Mouse (Mus musculus): ENCODE measurements at regions not wholly inside any gene's neighbourhood (a gene's known extent, or its start where the extent isn't known, plus 50 kb on each side); places are given as distances from the start of the nearest gene placed in this dataset.

GRCm38 (mm10) chr10:83906751-83907150 lies 184.1 kb downstream of the 1500009L16Rik start:
- H3K9me3 ChIP-seq = no peaks in the 10 kb centered on the region
- DNase-seq (ENCODE audit: low spot score) = no peak
- H3K27me3 ChIP-seq (replicated peaks; ENCODE audit: low read depth, poor library complexity, severe bottlenecking) = no peaks in the 10 kb centered on the region
- no peak overlapping the region for H3K4me3 ChIP-seq
- H3K27ac ChIP-seq (replicated peaks) = no peak overlapping the region
- no peaks in the 10 kb centered on the region for H3K36me3 ChIP-seq (replicated peaks)
- H3K4me1 ChIP-seq = peaks cover 16% of the 10 kb centered on the region
- 46% methylated on average over 8 of the region's 8 CpGs for WGBS

GRCm38 (mm10) chr10:83910649-83911370 lies 188.1 kb downstream of the 1500009L16Rik start:
- H3K4me3 ChIP-seq = no peak overlapping the region
- no peaks in the 10 kb centered on the region for H3K27me3 ChIP-seq (replicated peaks; ENCODE audit: low read depth, poor library complexity, severe bottlenecking)
- 90% methylated on average over 10 of the region's 10 CpGs for WGBS
- no peaks in the 10 kb centered on the region for H3K36me3 ChIP-seq (replicated peaks)
- no peaks in the 10 kb centered on the region for H3K9me3 ChIP-seq
- H3K4me1 ChIP-seq = peaks cover 34% of the 10 kb centered on the region
- no peak overlapping the region for H3K27ac ChIP-seq (replicated peaks)
- DNase-seq (ENCODE audit: low spot score) = no peak

GRCm38 (mm10) chr10:83914401-83915132 lies 191.9 kb downstream of the 1500009L16Rik start:
- Histone ChIP-seq H3K27me3 (replicated peaks; ENCODE audit: low read depth, poor library complexity, severe bottlenecking) (no peaks in the 10 kb centered on the region), H3K36me3 (replicated peaks) (no peaks in the 10 kb centered on the region), H3K9me3 (no peaks in the 10 kb centered on the region), H3K4me3 (no peak overlapping the region), H3K4me1 (peaks cover 44% of the 10 kb centered on the region), H3K27ac (replicated peaks) (peak overlapping the region; percentile 76)
- DNase-seq (ENCODE audit: low spot score) = peak; percentile 44
- 51% methylated on average over 12 of the region's 12 CpGs for WGBS

- Histone ChIP-seq H3K4me3 (no peak overlapping the region), H3K27me3 (replicated peaks; ENCODE audit: low read depth, poor library complexity, severe bottlenecking) (no peaks in the 10 kb centered on the region), H3K36me3 (replicated peaks) (no peaks in the 10 kb centered on the region), H3K9me3 (no peaks in the 10 kb centered on the region), H3K27ac (replicated peaks) (peak overlapping the region; percentile 76), H3K4me1 (peaks cover 41% of the 10 kb centered on the region)
- WGBS = 54% methylated on average over 9 of the region's 9 CpGs
- no peak for DNase-seq (ENCODE audit: low spot score)
These were observed 192.6 kb downstream of the 1500009L16Rik start for GRCm38 (mm10) chr10:83915133-83915730.

- no peaks in the 10 kb centered on the region for H3K36me3 ChIP-seq (replicated peaks)
- no peak overlapping the region for H3K27ac ChIP-seq (replicated peaks)
- no peaks in the 10 kb centered on the region for H3K27me3 ChIP-seq (replicated peaks; ENCODE audit: low read depth, poor library complexity, severe bottlenecking)
- no peak for DNase-seq (ENCODE audit: low spot score)
- no peak overlapping the region for H3K4me3 ChIP-seq
- H3K4me1 ChIP-seq = peaks cover 4% of the 10 kb centered on the region; the same call in 1 of the 2 replicates
- 79% methylated on average over 4 of the region's 4 CpGs for whole genome bisulfite sequencing
- no peaks in the 10 kb centered on the region for H3K9me3 ChIP-seq
These were observed 204.3 kb downstream of the 1500009L16Rik start for GRCm38 (mm10) chr10:83926990-83927389.

- WGBS = 90% methylated on average over 2 of the region's 2 CpGs
- Histone ChIP-seq H3K27me3 (replicated peaks; ENCODE audit: low read depth, poor library complexity, severe bottlenecking) (no peaks in the 10 kb centered on the region), H3K36me3 (replicated peaks) (no peaks in the 10 kb centered on the region), H3K4me3 (no peak overlapping the region), H3K27ac (replicated peaks) (no peak overlapping the region), H3K4me1 (peaks cover 4% of the 10 kb centered on the region; the same call in 1 of the 2 replicates), H3K9me3 (no peaks in the 10 kb centered on the region)
- DNase-seq (ENCODE audit: low spot score) = no peak
These were observed 204.9 kb downstream of the 1500009L16Rik start for GRCm38 (mm10) chr10:83927554-83927953.

GRCm38 (mm10) chr10:83931758-83932157 lies 209.1 kb downstream of the 1500009L16Rik start:
- H3K27ac ChIP-seq (replicated peaks) = no peak overlapping the region
- 83% methylated on average over 3 of the region's 3 CpGs for WGBS
- H3K9me3 ChIP-seq = no peaks in the 10 kb centered on the region
- H3K27me3 ChIP-seq (replicated peaks; ENCODE audit: low read depth, poor library complexity, severe bottlenecking) = no peaks in the 10 kb centered on the region
- H3K4me3 ChIP-seq = no peak overlapping the region
- peaks cover 7% of the 10 kb centered on the region for H3K4me1 ChIP-seq
- H3K36me3 ChIP-seq (replicated peaks) = no peaks in the 10 kb centered on the region
- no peak for DNase-seq (ENCODE audit: low spot score)

- DNase-seq (ENCODE audit: low spot score) = no peak
- H3K27me3 ChIP-seq (replicated peaks; ENCODE audit: low read depth, poor library complexity, severe bottlenecking) = no peaks in the 10 kb centered on the region
- no peaks in the 10 kb centered on the region for H3K9me3 ChIP-seq
- H3K4me1 ChIP-seq = peaks cover 11% of the 10 kb centered on the region
- no peaks in the 10 kb centered on the region for H3K36me3 ChIP-seq (replicated peaks)
- WGBS = 87% methylated on average over 7 of the region's 7 CpGs
- H3K27ac ChIP-seq (replicated peaks) = no peak overlapping the region
- no peak overlapping the region for H3K4me3 ChIP-seq
These were observed 210.5 kb downstream of the 1500009L16Rik start for GRCm38 (mm10) chr10:83933201-83933600.

GRCm38 (mm10) chr10:83934498-83934897 lies 211.8 kb downstream of the 1500009L16Rik start:
- H3K27ac ChIP-seq (replicated peaks) = no peak overlapping the region
- H3K4me1 ChIP-seq = peaks cover 11% of the 10 kb centered on the region
- H3K27me3 ChIP-seq (replicated peaks; ENCODE audit: low read depth, poor library complexity, severe bottlenecking) = no peaks in the 10 kb centered on the region
- no peak overlapping the region for H3K4me3 ChIP-seq
- H3K36me3 ChIP-seq (replicated peaks) = no peaks in the 10 kb centered on the region
- no peaks in the 10 kb centered on the region for H3K9me3 ChIP-seq
- WGBS = 73% methylated on average over 3 of the region's 3 CpGs
- no peak for DNase-seq (ENCODE audit: low spot score)

- no peaks in the 10 kb centered on the region for H3K36me3 ChIP-seq (replicated peaks)
- peaks cover 14% of the 10 kb centered on the region for H3K4me1 ChIP-seq
- no peaks in the 10 kb centered on the region for H3K27me3 ChIP-seq (replicated peaks; ENCODE audit: low read depth, poor library complexity, severe bottlenecking)
- no peaks in the 10 kb centered on the region for H3K9me3 ChIP-seq
- no peak overlapping the region for H3K4me3 ChIP-seq
- no peak overlapping the region for H3K27ac ChIP-seq (replicated peaks)
- no peak for DNase-seq (ENCODE audit: low spot score)
- 71% methylated on average over 9 of the region's 9 CpGs for WGBS
These were observed 214.5 kb downstream of the 1500009L16Rik start for GRCm38 (mm10) chr10:83937168-83937567.

GRCm38 (mm10) chr10:83942101-83942500 lies 219.4 kb downstream of the 1500009L16Rik start:
- no peaks in the 10 kb centered on the region for H3K36me3 ChIP-seq (replicated peaks)
- no peak overlapping the region for H3K27ac ChIP-seq (replicated peaks)
- no peak overlapping the region for H3K4me3 ChIP-seq
- H3K4me1 ChIP-seq = peaks cover 17% of the 10 kb centered on the region
- no peaks in the 10 kb centered on the region for H3K9me3 ChIP-seq
- no peaks in the 10 kb centered on the region for H3K27me3 ChIP-seq (replicated peaks; ENCODE audit: low read depth, poor library complexity, severe bottlenecking)
- 47% methylated on average over 3 of the region's 3 CpGs for WGBS
- DNase-seq (ENCODE audit: low spot score) = peak; percentile 53

GRCm38 (mm10) chr10:83944158-83944557 lies 221.5 kb downstream of the 1500009L16Rik start:
- WGBS = 89% methylated on average over 1 of the region's 1 CpGs
- no peak for DNase-seq (ENCODE audit: low spot score)
- H3K27ac ChIP-seq (replicated peaks) = no peak overlapping the region

More at GRCm38 (mm10) chr10:83944158-83944557, 221.5 kb downstream of the 1500009L16Rik start:
- H3K9me3 ChIP-seq = no peaks in the 10 kb centered on the region
- H3K4me1 ChIP-seq = peaks cover 15% of the 10 kb centered on the region
- H3K4me3 ChIP-seq = no peak overlapping the region
- H3K27me3 ChIP-seq (replicated peaks; ENCODE audit: low read depth, poor library complexity, severe bottlenecking) = no peaks in the 10 kb centered on the region
- H3K36me3 ChIP-seq (replicated peaks) = no peaks in the 10 kb centered on the region
